Mouse (Mus musculus) kidney, postnatal 36 days (tissue): ENCODE results near the gene Vmn1r73.

ENCODE experiments used
- DNase-seq, 2 experiments: peaks; one replicate each; pipeline ENCODE4 v3.0.0; 2021 to 2022; ENCODE audit warnings: mixed read lengths in 2 of 2

Vmn1r73 gene

GRCm38 (mm10) chr7:11729966-11730365 lies at the start of gene Vmn1r73:
Vmn1r73 (plus strand) TSS chr7:11730266.
- no peak for DNase-seq
